Mouse (Mus musculus): ENCODE data around the gene Ptprq. TPM values are rescaled to one million over a fixed set of nuclear protein-coding genes. Genes with fewer than 3 reads are reported as not detected.

Gene Ptprq
- total RNA-seq, 2 experiments from 2014 or later = 0.20 to 0.33 TPM

- DNase-seq (ENCODE audit: low spot score in 2 of 2) = no peak
- TF ChIP-seq CTCF (conservative IDR thresholded peaks at IDR 0.05) = no peak
Observed at GRCm38 (mm10) chr10:107583360-107583759, 136.5 kb downstream of the Ptprq start.

DNA sequence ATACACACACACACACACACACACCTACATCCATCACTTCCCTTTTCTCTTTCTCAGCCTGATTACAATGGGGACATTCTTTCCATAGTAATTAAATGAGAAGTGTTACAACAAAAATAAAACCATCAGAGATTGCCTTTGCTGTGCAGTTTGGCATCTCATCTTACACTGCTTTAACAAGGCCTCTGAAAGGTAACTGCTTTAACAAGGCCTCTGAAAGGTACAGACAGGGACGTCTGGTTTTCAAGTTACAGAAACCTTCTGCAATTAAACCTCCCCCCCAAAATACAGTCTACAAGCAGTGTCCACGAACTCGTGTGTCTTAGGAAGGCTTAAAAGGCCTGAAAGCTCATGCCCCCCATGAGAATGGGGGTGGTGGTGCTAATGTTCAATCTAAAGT lies 150.8 kb downstream of the Ptprq start:
- no peak overlapping the region for H3K27ac ChIP-seq
- DNase-seq (ENCODE audit: low spot score in 2 of 2) = no peak
- H3K4me3 ChIP-seq = no peak overlapping the region
- no peak for TF ChIP-seq CTCF (conservative IDR thresholded peaks at IDR 0.05)

More at GRCm38 (mm10) chr10:107583360-107583759, 136.5 kb downstream of the Ptprq start:
- H3K27ac ChIP-seq = no peak overlapping the region
- H3K4me3 ChIP-seq = no peak overlapping the region

GRCm38 (mm10) chr10:107568261-107568660 lies 151.6 kb downstream of the Ptprq start:
- no peak overlapping the region for H3K4me3 ChIP-seq
- TF ChIP-seq CTCF (conservative IDR thresholded peaks at IDR 0.05) = no peak
- H3K27ac ChIP-seq = no peak overlapping the region
- DNase-seq (ENCODE audit: low spot score in 2 of 2) = no peak

GRCm38 (mm10) chr10:107562875-107563274 lies 157.0 kb downstream of the Ptprq start:
- Histone ChIP-seq H3K4me3 (no peak overlapping the region), H3K27ac (no peak overlapping the region)
- no peak for DNase-seq (ENCODE audit: low spot score in 2 of 2)
- TF ChIP-seq CTCF (conservative IDR thresholded peaks at IDR 0.05) = no peak

GRCm38 (mm10) chr10:107560881-107561280 lies 159.0 kb downstream of the Ptprq start:
- DNase-seq (ENCODE audit: low spot score in 2 of 2) = no peak
- Histone ChIP-seq H3K27ac (no peak overlapping the region), H3K4me3 (no peak overlapping the region)
- TF ChIP-seq CTCF (conservative IDR thresholded peaks at IDR 0.05) = no peak

GRCm38 (mm10) chr10:107543026-107543425 lies 176.8 kb downstream of the Ptprq start:
- DNase-seq (ENCODE audit: low spot score in 2 of 2) = no peak
- H3K4me3 ChIP-seq = no peak overlapping the region
- no peak overlapping the region for H3K27ac ChIP-seq
- no peak for TF ChIP-seq CTCF (conservative IDR thresholded peaks at IDR 0.05)

DNA sequence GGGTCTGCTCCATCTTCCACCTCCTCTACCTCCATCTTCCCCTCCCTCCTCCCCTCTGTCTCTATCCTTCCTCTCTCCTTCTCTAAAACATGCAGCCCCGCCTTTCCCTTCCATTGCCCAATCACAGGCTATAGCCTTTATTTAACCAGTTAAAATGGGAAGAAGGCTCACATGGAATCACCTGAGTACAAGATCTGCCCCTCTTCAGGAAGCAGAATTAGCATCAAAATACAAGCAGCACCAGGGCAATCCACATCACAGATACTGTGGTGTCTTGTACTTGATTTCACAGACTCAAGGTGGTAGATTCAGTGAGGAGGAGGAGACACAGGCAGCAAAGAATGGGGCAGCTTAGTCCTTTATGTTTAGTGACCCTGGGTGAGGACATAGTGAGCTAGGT lies 191.1 kb downstream of the Ptprq start:
- H3K27ac ChIP-seq = no peak overlapping the region
- no peak overlapping the region for H3K4me3 ChIP-seq
- DNase-seq (ENCODE audit: low spot score in 2 of 2) = no peak
- TF ChIP-seq CTCF (conservative IDR thresholded peaks at IDR 0.05) = no peak

DNA sequence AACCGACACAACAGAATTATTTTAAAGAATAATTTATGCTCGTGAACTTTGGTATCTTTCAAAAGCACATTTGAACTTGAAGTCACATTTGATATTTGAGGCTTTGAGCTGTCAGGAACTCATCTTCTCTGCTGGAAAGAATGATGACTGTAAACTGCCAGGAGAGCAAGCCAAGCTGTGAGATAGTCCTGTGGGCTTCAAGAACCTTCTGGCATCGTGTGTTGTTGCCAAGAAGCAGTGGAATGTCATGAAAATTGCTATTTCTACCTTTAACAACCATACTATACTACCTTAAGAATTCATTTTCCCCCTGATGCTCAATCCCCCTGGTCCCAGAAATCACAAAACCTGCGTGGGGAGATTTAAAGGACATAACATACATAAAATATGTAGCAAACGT lies 200.6 kb downstream of the Ptprq start:
- TF ChIP-seq CTCF (conservative IDR thresholded peaks at IDR 0.05) = no peak
- no peak overlapping the region for H3K4me3 ChIP-seq
- no peak overlapping the region for H3K27ac ChIP-seq
- no peak for DNase-seq (ENCODE audit: low spot score in 2 of 2)

DNA sequence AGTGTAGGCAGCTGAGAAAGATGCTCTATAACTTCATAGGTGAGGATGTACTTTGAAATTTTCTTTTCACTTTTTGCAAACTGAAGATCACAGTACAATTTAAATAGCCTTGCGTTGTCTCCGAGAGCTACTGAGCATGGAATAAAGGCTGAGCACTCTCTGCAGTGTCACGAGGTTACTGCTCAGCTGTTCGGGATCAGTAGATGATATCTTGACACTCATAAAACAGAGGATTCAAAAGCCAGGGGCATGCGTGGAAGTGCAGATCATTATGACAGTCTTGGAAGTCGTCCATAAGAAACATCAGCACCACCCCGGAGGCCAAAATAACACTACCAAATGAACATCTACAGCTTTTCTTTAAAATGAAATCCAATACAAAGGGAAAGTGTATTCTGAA lies 203.2 kb downstream of the Ptprq start:
- Histone ChIP-seq H3K27ac (no peak overlapping the region), H3K4me3 (no peak overlapping the region)
- DNase-seq (ENCODE audit: low spot score in 2 of 2) = no peak
- TF ChIP-seq CTCF (conservative IDR thresholded peaks at IDR 0.05) = no peak

DNA sequence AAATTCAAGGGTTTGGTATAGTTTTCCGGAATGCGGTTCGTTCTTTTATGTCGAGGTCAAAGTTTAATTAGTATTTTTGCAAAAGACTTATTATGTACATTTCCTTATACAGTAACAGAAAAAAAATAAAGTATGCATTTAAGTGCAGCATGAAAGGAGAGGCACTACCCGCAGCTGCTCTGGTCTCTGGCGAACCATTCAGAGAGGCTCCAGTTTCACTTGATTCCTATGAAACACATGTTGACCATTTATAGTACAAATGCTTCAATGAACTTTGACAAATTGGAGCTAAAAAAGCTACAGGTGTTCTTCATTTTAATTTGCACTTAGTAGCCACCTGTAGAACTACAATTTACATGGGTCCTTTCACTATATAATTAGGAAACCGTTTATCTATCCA lies 205.1 kb downstream of the Ptprq start:
- H3K27ac ChIP-seq = no peak overlapping the region
- no peak for TF ChIP-seq CTCF (conservative IDR thresholded peaks at IDR 0.05)
- no peak for DNase-seq (ENCODE audit: low spot score in 2 of 2)
- H3K4me3 ChIP-seq = no peak overlapping the region

DNA sequence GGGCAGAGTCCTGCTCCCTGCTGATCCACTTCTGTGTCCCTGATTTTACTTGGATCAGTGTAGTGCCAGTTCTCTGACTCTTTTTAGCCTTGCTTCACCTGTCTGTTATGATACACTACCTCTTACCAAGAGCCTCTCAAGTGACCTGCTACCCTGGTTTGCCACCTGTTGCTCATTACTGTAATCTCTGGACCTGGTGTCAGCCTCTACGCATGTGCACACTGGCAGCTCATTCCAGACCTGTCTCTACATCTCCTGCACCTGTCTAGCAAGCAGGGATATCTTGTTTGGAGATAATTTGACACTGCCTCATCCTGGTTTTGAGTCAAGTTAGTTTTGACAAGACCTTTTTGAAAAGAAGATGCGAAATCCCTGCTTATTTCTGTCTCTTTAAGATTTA lies 213.5 kb downstream of the Ptprq start:
- no peak overlapping the region for H3K27ac ChIP-seq
- TF ChIP-seq CTCF (conservative IDR thresholded peaks at IDR 0.05) = no peak
- H3K4me3 ChIP-seq = no peak overlapping the region
- DNase-seq (ENCODE audit: low spot score in 2 of 2) = no peak

DNA sequence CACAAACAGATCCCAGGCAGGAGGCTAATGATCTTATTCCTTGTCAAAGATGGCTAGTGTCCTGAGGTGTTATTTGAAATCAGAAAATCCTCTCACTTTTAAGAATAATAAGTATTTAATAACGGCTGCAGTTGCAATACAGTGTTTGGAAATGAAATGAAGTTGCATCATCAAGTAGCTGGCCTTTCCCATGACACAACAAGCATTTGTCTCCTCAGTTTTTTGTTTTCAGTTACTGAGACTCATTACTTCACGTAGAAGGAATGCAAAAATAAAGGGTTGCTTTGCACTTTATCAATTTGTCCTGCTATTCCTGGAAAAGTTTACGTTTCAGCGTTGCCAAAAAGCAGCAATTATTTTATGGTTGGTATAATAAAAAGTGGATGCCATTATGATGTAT lies 216.4 kb downstream of the Ptprq start:
- no peak for TF ChIP-seq CTCF (conservative IDR thresholded peaks at IDR 0.05)
- no peak for DNase-seq (ENCODE audit: low spot score in 2 of 2)
- Histone ChIP-seq H3K4me3 (no peak overlapping the region), H3K27ac (no peak overlapping the region)

- DNase-seq (ENCODE audit: low spot score in 2 of 2) = no peak
- TF ChIP-seq CTCF (conservative IDR thresholded peaks at IDR 0.05) = no peak
- Histone ChIP-seq H3K4me3 (no peak overlapping the region), H3K27ac (no peak overlapping the region)
Observed at GRCm38 (mm10) chr10:107502193-107502592, 217.7 kb downstream of the Ptprq start.

GRCm38 (mm10) chr10:107499656-107500055 lies 220.2 kb downstream of the Ptprq start:
- H3K4me3 ChIP-seq = no peak overlapping the region
- no peak overlapping the region for H3K27ac ChIP-seq
- DNase-seq (ENCODE audit: low spot score in 2 of 2) = peak in 1 of 2 experiments; percentile 39
- no peak for TF ChIP-seq CTCF (conservative IDR thresholded peaks at IDR 0.05)

DNA sequence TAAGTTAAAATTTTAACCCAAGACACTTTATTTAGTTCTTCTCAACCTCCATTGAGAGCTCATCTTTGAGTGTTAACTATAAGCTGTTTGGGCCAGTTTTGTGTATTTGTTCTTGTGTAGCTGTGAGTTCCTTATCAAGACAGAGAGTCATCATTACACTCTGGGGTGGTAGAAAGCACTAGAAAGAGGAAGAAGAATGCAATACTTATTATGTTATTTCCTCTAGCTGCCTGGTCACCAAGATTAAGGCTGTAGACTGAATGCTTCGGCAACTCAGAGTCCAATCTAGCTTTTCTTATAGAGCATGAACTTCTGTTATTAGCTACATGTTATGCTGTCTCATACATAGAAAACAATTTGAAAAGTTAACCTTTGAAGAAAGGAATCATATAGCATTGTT lies 223.4 kb downstream of the Ptprq start:
- no peak for DNase-seq (ENCODE audit: low spot score in 2 of 2)
- TF ChIP-seq CTCF (conservative IDR thresholded peaks at IDR 0.05) = no peak
- Histone ChIP-seq H3K27ac (no peak overlapping the region), H3K4me3 (no peak overlapping the region)

All from layer of hippocampus, adult 2 months (tissue).